Mouse (Mus musculus) small intestine, adult 2 months (tissue): ENCODE data around the gene Tpm1. TPM values are rescaled to one million over a fixed set of nuclear protein-coding genes. Genes with fewer than 3 reads are reported as not detected.
A peak's percentile ranks its signal among the peaks of the same experiment; 100 is the strongest.

Source experiments
- H3K27ac ChIP-seq: fragments of 200-500 bp; 2 replicates; pipeline ENCODE4 v1.5.1; 2012; ENCODE audit warnings: low read depth, low read length, control low read depth, inconsistent platforms; ENCODE audit not compliant: insufficient read depth
- H3K27me3 ChIP-seq: fragments of 200-500 bp; 2 replicates; pipeline ENCODE4 v1.6.1; 2012; ENCODE audit warnings: mild to moderate bottlenecking, moderate library complexity, low read length, inconsistent platforms; ENCODE audit not compliant: control insufficient read depth, insufficient read depth
- H3K36me3 ChIP-seq: fragments of 200-500 bp; 2 replicates; pipeline ENCODE4 v1.6.1; 2012; ENCODE audit warnings: mild to moderate bottlenecking, low read length, control low read depth, inconsistent platforms; ENCODE audit not compliant: control insufficient read depth, insufficient read depth
- H3K4me1 ChIP-seq: fragments of 200-500 bp; 2 replicates; pipeline ENCODE4 v1.6.1; 2012; ENCODE audit warnings: low read length, inconsistent platforms, mixed read lengths; ENCODE audit not compliant: control insufficient read depth, insufficient read depth, insufficient read length
- H3K4me3 ChIP-seq: fragments of 200-500 bp; 2 replicates; pipeline ENCODE4 v1.5.1; 2012; ENCODE audit warnings: low read depth, mild to moderate bottlenecking, control low read depth, inconsistent platforms, low read length, moderate library complexity
- CTCF ChIP-seq: fragments of 200-500 bp; IDR thresholded peaks from 2 replicates; pipeline ENCODE4 v1.5.1; 2012; ENCODE audit warnings: low read depth, mild to moderate bottlenecking, control low read depth, inconsistent platforms, low read length, moderate library complexity, mixed read lengths; ENCODE audit not compliant: insufficient replicate concordance, insufficient read length; ENCODE audit errors: extremely low read depth
- POLR2A ChIP-seq: fragments of 200-500 bp; IDR thresholded peaks from 2 replicates; pipeline ENCODE4 v1.6.1; 2012; ENCODE audit warnings: low read depth, mild to moderate bottlenecking, control low read depth, inconsistent platforms, low read length, moderate library complexity
- WGBS: fragments of 180-500 bp; shearing (Covaris S2); methylation state at CpG from one replicate; pipeline ENCODE4 v1.1.7; 2018; 5-methylcytosine and 5-hydroxymethylcytosine counted together
- polyA plus RNA-seq: library from polyadenylated mRNA; depleted of rRNA; stranded (reverse); fragments of >200 nt; gene quantifications from 2 replicates; pipeline ENCODE4 v1.2.3, GENCODE M21; 2012; rRNA removed

The Tpm1 gene
- polyA plus RNA-seq, 1 experiment: 242 TPM

GRCm38 (mm10) chr9:66974721-66975225, 74.4 kb downstream of the Tpm1 start:
- Histone ChIP-seq H3K4me3 (peak overlapping the region; percentile 95), H3K27me3 (no peaks in the 10 kb centered on the region), H3K36me3 (peaks cover 3% of the 10 kb centered on the region), H3K27ac (peak overlapping the region; percentile 81), H3K4me1 (peaks cover 5% of the 10 kb centered on the region; the same call in 1 of the 2 replicates)
- WGBS: under 1% methylated on average over 41 of the region's 41 CpGs
- no peak for TF ChIP-seq POLR2A
- TF ChIP-seq CTCF: no peak

Other genes with a start within 250 kb of the Tpm1 start
- 0.13 and 0.22 TPM in 2 replicates for gene Aph1c, start 214.7 kb downstream of the Tpm1 start, polyA plus RNA-seq
- gene Rab8b, start 129.7 kb downstream of the Tpm1 start, polyA plus RNA-seq: 2.7 and 3.0 TPM in 2 replicates
- 9.6 and 10.2 TPM in 2 replicates for gene Rps27l, start 103.3 kb downstream of the Tpm1 start, polyA plus RNA-seq
- gene Lactb, start 73.9 kb downstream of the Tpm1 start, polyA plus RNA-seq: 16.3 and 26.8 TPM in 2 replicates